Mouse (Mus musculus): Measurements from ENCODE around the gene Smagp. TPM values are rescaled to one million over a fixed set of nuclear protein-coding genes. Genes with fewer than 3 reads are reported as not detected.
A peak's percentile ranks its signal among the peaks of the same experiment; 100 is the strongest.

Gene Smagp
- polyA plus RNA-seq, 1 experiment from 2014 or later, result 3.6 TPM

GRCm38 (mm10) chr15:100575366-100575765 is 61.4 kb downstream of the Smagp start:
- Histone ChIP-seq H3K4me2 (ENCODE audit: low read length) (no peak overlapping the region), H3K4me1 (ENCODE audit: control insufficient read depth, insufficient read depth, low read depth, low read length) (peaks cover 4% of the 10 kb centered on the region), H3K27ac (ENCODE audit: low read depth, low read length) (no peak overlapping the region), H3K27me3 (replicated peaks; ENCODE audit: control insufficient read depth, insufficient read depth, low read length) (no peaks in the 10 kb centered on the region), H3K9ac (ENCODE audit: low read depth, low read length) (no peak overlapping the region), H3K9me3 (ENCODE audit: control insufficient read depth, low read length) (no peaks in the 10 kb centered on the region), H3K36me3 (ENCODE audit: control insufficient read depth, insufficient read depth, low read length) (peaks cover 12% of the 10 kb centered on the region; the same call in 1 of the 2 replicates), H3K4me3 (ENCODE audit: low read length) (no peak overlapping the region)
- WGBS, result 86% methylated on average over 11 of the region's 12 CpGs
- no peak for ATAC-seq

DNA sequence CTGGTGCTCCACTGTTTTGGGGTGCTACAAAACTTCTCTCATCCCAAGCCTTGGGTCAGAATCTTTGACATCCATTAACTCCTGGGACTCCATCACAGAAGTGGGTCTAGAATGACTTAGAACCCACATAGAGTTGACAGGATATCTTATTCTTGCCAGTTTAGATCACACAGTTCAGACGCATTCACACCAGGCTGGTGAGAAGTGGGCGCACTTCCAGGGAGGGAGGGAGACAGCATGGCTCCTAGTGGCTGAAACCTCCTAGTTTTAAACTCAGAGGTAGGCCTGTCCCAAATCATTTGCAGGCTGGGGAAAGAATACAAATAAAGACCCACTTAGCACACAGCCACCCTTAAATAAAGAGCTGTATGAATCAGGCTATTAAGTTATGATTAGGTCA is 62.4 kb downstream of the Smagp start:
- H3K27me3 ChIP-seq (replicated peaks; ENCODE audit: control insufficient read depth, insufficient read depth, low read length), result no peaks in the 10 kb centered on the region
- WGBS, result 68% methylated on average over 2 of the region's 2 CpGs
- peaks cover 4% of the 10 kb centered on the region for H3K4me1 ChIP-seq (ENCODE audit: control insufficient read depth, insufficient read depth, low read depth, low read length)
- H3K4me2 ChIP-seq (ENCODE audit: low read length), result no peak overlapping the region
- no peaks in the 10 kb centered on the region for H3K9me3 ChIP-seq (ENCODE audit: control insufficient read depth, low read length)
- H3K4me3 ChIP-seq (ENCODE audit: low read length), result no peak overlapping the region
- H3K9ac ChIP-seq (ENCODE audit: low read depth, low read length), result no peak overlapping the region
- peaks cover 12% of the 10 kb centered on the region; the same call in 1 of the 2 replicates for H3K36me3 ChIP-seq (ENCODE audit: control insufficient read depth, insufficient read depth, low read length)
- ATAC-seq, result no peak; the same call in 1 of the 2 replicates
- H3K27ac ChIP-seq (ENCODE audit: low read depth, low read length), result peak overlapping the region; percentile 42; the same call in 1 of the 2 replicates

DNA sequence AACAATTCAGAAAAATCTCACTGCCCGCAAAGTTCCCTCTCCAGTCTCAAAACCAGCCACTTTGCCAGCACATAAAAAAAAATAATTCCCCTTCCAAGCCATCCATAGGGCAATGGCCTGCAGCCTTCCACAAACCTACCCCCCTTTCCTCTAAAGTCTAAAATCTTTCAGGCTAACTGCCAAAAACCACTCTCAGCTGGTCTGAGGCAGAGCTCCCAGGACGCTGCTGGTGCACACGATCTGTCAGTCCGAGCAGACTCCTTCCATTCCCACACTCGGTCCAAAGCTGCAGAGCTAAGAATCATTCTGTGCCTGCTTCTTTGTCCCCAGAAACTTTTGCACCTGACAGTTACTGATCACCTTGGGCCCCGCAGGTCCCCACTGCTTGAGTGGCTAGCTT is 62.8 kb downstream of the Smagp start:
- Histone ChIP-seq H3K9ac (ENCODE audit: low read depth, low read length) (peak overlapping the region; percentile 23; the same call in 1 of the 2 replicates), H3K4me2 (ENCODE audit: low read length) (no peak overlapping the region), H3K27me3 (replicated peaks; ENCODE audit: control insufficient read depth, insufficient read depth, low read length) (no peaks in the 10 kb centered on the region), H3K36me3 (ENCODE audit: control insufficient read depth, insufficient read depth, low read length) (peaks cover 9% of the 10 kb centered on the region; the same call in 1 of the 2 replicates), H3K9me3 (ENCODE audit: control insufficient read depth, low read length) (no peaks in the 10 kb centered on the region), H3K27ac (ENCODE audit: low read depth, low read length) (peak overlapping the region; percentile 42), H3K4me3 (ENCODE audit: low read length) (no peak overlapping the region), H3K4me1 (ENCODE audit: control insufficient read depth, insufficient read depth, low read depth, low read length) (peaks cover 4% of the 10 kb centered on the region)
- peak; percentile 69 for ATAC-seq
- WGBS, result 43% methylated on average over 6 of the region's 6 CpGs

Small RNA genes lying within 50 kb of the gene (microRNA-seq; reads per million reads assigned to microRNA genes)
- not detected for gene Mir6961

Other genes starting within 250 kb of the Smagp start
- gene Gm5475, start 214.8 kb downstream of the Smagp start, polyA plus RNA-seq (2015; fragmentation: Nextera tagmentation; extraction: Ambion mirVana), result 0.11 and 0.16 TPM in 2 replicates
- 24.9 and 30.8 TPM in 2 replicates for gene Slc11a2, start 211.9 kb downstream of the Smagp start, polyA plus RNA-seq (2015; fragmentation: Nextera tagmentation; extraction: Ambion mirVana)
- gene Letmd1, start 167.9 kb downstream of the Smagp start, polyA plus RNA-seq (2015; fragmentation: Nextera tagmentation; extraction: Ambion mirVana), result 59.3 and 62.0 TPM in 2 replicates
- gene Csrnp2, start 141.5 kb downstream of the Smagp start, polyA plus RNA-seq (2015; fragmentation: Nextera tagmentation; extraction: Ambion mirVana), result 36.3 and 43.4 TPM in 2 replicates
- 32.4 and 37.4 TPM in 2 replicates for gene Tfcp2, start 84.9 kb downstream of the Smagp start, polyA plus RNA-seq (2015; fragmentation: Nextera tagmentation; extraction: Ambion mirVana)
- gene Pou6f1, start 37.0 kb downstream of the Smagp start, polyA plus RNA-seq (2015; fragmentation: Nextera tagmentation; extraction: Ambion mirVana), result 26.4 and 31.2 TPM in 2 replicates
- gene Dazap2, start 21.6 kb downstream of the Smagp start, polyA plus RNA-seq (2015; fragmentation: Nextera tagmentation; extraction: Ambion mirVana), result 123 and 134 TPM in 2 replicates
- 1.6 and 1.9 TPM in 2 replicates for gene Bin2, start 32.6 kb upstream of the Smagp start, polyA plus RNA-seq (2015; fragmentation: Nextera tagmentation; extraction: Ambion mirVana)
- 1.4 and 2.0 TPM in 2 replicates for gene Cela1, start 51.0 kb upstream of the Smagp start, polyA plus RNA-seq (2015; fragmentation: Nextera tagmentation; extraction: Ambion mirVana)
- gene Galnt6, start 92.4 kb upstream of the Smagp start, polyA plus RNA-seq (2015; fragmentation: Nextera tagmentation; extraction: Ambion mirVana), result 0.17 and 0.30 TPM in 2 replicates
- gene Slc4a8, start 124.8 kb upstream of the Smagp start, polyA plus RNA-seq (2015; fragmentation: Nextera tagmentation; extraction: Ambion mirVana), result 24.7 and 27.9 TPM in 2 replicates
- gene Scn8a, start 232.9 kb upstream of the Smagp start, polyA plus RNA-seq (2015; fragmentation: Nextera tagmentation; extraction: Ambion mirVana), result 11.6 and 20.0 TPM in 2 replicates